Mouse (Mus musculus): ENCODE measurements at regions not wholly inside any gene's neighbourhood (a gene's known extent, or its start where the extent isn't known, plus 50 kb on each side); places are given as distances from the start of the nearest gene placed in this dataset.

GRCm38 (mm10) chr8:90536196-90536640 lies 188.1 kb upstream of the Tox3 start:
- no peak for TF ChIP-seq CTCF (IDR thresholded peaks at IDR 0.05; ENCODE audit: insufficient read depth, low read length)
- no peak for TF ChIP-seq POLR2A (IDR thresholded peaks at IDR 0.05; ENCODE audit: borderline replicate concordance, extremely low read depth, low read depth, low read length)

All from lung, adult 2 months (tissue).